Mouse (Mus musculus) Muller cell, postnatal 12 days (primary cell): ENCODE results near the gene Sh3rf1.
A peak's percentile ranks its signal among the peaks of the same experiment; 100 is the strongest.

Experiments
- DNase-seq: peaks from one replicate; pipeline ENCODE4 v3.0.0-alpha.2; 2015; ENCODE audit errors: inconsistent ontology term

The Sh3rf1 gene

DNA sequence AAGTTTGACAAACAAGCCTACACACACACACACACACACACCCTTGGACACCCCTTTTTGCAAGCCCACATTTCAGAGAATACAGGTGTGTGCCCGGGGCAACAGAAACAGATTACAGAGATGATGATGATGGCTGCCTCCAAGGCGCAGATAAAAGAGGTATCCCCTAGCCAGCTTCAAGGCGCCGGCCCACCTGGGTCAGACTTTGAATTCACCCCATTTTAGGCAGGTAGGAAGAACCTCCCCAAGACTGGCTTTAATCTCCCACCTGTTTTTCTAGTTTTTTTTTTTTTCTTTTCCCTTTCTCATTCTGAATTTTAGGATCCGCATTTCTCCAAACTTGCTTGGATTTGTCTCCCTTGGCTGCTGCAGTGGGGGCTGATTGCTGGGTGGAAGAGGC is 389 bp upstream of the Sh3rf1 start:
- peak; percentile 3 for DNase-seq

DNA sequence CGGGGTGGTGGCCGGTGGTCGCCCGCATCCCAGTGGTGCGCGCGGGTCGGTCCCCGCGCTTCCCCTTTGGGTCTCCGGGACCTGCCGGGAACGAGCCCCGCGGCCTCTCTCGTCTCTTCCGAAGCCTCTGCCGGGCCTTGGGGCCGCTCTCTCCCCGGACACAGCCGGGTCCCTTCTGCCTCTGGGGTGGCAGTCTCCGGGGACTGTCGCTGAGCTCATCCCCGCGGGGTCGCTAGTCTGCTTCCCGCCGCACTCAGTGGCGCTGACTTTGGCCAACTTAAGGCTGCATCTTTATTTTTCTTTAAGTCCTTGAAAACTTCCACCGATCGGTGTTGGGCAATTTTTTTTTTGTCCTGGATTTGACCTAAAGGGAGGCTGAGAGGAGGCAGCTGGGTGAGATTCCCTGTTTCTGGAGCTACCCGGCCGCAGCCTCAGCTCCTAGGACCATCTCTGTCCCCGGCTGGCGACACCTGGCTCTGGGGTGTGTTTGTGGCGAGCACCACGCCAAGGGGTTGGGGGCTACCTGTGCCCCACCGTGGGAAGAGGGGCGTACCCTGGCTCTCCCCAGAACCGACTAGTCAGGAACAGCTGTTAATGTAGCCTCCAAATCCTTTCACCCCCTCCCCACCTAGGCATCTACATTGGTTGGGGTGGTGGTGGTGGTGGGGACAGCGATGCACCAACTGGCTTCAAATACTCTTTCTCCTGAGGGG is 864 bp downstream of the Sh3rf1 start:
- DNase-seq = peak; percentile 66

DNA sequence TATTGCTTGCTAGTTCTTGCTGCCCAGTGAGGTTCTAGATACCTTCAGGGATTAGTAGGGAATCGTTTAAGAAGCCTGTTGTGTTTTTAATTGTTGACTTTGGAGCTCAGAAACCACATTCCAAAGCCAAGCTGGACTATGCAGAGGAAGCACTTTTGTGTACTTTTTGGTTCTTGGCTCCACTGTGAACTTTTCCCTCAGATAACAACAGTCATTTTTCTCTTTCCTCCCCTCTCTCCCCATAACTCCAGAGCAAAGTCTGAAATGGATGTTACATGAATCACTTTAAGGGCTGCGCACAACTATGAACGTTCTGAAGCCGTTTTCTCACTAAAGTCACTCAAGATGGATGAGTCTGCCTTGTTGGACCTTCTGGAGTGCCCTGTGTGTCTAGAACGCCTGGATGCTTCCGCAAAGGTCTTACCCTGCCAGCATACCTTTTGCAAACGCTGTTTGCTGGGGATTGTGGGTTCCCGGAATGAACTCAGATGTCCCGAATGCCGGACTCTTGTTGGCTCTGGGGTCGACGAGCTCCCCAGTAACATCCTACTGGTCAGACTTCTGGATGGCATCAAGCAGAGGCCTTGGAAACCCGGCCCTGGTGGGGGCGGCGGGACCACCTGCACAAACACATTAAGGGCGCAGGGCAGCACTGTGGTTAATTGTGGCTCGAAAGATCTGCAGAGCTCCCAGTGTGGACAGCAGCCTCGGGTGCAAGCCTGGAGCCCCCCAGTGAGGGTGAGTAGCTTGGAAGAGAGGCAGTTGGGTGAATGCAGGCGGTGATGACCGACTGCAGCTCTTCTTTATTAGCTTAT is 2.1 kb downstream of the Sh3rf1 start:
- peak; percentile 9 for DNase-seq

DNA sequence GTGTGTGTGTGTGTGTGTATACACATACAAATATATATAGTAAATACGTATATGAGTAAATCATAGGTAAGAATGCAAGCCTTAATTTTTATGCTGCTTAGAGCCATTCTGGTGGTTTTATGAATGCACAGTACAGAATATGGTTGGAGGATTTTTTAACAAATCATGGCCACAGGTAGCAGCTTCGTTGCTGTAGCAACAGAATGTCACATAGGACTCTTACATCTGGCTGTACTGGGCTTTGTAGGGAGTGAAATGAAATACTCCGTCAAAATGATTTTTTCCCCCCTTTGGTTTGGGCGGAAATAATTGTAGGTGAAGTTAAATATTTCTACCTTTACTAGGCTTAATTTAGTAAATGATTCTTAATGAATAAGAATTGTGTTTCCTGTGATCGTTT is 3.0 kb downstream of the Sh3rf1 start:
- no peak for DNase-seq

DNA sequence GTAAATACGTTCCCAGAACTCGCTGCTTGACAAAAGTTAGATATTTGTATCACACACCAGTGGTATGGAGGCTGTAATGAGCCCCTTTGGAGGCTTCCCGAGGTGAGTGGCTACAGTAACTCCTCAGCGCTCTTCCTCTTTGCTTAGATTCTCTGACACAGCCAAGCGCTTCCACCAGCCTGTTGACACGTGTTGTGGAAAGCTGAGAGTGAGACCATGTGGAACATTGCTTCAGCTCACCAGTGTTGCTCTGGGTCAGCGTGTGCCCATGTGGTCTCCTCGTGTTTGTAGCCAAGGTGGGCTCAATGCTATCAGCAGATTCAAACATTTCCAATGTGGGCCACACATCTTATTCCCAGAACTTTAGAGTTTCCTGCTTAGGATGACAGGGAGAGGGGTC is 5.0 kb downstream of the Sh3rf1 start:
- DNase-seq = no peak

DNA sequence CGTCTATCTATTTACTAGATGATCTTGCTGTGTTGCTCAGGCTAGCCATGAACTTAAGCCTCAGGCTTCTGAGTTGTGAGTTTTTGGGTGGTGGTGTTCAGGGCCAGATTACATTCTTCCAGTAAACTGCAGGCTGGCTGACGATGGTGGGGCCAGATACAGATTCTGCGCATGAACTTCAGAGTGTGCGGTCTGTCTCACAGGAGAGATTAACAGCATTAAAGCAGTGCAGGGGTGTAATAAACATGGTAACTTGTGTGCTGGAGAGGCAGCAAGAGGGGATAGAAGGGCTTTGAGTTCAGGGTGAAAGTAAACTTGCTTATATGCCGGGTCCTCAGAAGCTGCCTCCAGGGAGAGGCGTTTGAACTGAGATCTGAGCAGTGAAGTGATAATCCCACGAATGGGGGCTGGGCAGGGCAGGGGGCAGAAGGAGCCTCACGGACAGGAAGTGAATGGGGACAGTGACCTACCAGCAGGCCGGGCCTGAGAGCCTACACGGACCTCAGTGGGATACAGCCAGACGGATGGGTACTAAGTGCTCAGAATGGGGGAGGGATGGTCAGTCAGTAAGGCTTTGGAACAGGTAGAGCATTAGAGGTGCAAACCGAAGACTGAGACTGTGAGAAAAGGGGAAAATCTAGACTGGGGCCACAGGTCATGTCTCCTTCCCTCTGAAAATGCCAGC is 6.0 kb downstream of the Sh3rf1 start:
- no peak for DNase-seq

DNA sequence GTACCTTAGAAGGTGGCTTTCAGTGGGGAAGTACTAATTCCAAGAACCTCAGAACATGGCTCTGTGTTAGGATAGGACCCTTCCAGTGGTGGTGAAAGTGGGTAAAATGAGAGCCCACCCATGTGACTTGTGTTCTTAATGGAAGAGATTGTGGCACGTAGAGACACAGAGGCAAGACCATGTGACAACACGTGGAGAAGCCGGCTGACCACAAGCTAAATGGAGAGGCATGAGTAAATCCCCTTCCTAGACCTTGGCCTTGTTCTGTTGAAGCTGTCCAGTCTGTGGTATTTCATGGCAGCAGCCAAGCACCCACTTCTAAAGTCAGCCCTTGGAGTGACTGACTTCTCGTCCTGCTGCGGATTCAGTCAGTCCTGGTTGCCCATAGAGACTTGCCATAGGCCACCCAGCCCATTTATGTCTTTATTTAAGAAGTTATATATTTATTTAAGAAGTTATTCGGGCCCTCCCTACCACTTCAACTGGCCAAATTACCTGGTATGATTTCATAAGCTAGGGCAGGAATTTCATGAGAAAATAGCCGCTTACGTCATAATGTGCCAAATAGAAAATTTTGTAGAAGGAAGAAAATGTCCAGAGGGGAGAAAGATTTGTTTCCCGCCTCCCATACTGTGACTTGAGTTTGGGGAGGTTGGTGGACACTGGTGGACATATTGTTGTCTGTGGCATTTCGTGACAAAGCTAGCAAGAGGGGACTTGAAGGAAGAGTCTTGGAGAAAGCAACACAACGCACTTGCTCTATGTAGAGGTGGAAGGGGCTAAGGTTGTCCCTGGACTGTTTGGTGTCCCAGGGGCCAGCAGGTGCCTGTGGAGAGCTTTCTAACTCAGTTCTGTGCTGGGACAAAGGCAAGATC is 7.4 kb downstream of the Sh3rf1 start:
- no peak for DNase-seq

DNA sequence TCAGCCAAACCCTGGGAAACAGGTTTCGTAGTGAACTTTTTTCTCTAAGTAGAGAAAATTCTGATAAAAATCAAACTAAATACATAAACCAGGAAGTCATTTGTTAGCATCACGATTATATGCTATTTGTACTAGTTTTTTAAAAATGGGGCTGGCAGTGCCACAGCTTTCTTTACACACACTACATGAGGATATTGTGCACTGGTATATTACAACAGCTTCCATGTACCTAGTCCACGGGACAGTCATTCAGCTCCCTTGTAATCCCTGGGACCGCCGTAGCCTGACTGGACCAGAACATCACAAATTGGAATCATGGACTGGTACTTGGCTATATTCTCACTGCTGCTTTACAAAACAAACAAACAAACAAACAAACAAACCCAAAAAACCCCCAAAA is 11.8 kb downstream of the Sh3rf1 start:
- no peak for DNase-seq

DNA sequence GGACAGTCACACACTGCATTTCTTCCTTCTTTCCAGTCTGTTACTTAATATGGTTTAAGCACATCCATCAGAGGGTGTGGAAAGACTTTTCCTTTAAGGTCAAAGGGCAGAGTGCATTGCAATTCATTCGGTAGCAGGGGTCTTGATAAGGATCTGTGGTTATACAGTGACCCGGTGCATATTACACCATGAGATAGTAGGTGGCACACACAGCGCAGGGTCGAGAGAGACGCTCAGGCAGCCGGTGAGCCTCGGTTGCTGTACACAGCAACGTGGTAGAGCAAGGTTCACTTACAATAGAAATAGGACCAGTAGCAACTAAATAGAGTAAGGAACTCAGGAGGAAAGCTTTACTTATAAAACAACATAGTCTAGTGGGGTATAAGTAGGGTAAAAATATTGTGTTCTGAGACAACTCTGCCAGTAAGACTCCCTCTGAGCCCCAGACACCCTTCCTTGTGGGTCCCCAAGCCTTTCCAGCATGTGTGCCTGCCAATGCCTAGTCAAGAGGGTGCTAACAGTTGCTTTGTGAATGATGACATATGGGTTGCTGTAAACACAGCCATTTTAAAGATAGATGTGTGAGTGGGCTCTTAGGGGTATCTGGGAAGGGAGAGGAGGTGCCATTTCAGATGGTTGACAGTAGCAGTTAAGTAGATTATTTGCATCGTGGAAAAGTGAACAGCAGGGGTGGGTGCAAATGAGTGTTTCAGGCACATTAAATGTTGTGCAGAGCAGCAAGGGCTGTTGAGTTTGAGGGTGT is 13.0 kb downstream of the Sh3rf1 start:
- no peak for DNase-seq

DNA sequence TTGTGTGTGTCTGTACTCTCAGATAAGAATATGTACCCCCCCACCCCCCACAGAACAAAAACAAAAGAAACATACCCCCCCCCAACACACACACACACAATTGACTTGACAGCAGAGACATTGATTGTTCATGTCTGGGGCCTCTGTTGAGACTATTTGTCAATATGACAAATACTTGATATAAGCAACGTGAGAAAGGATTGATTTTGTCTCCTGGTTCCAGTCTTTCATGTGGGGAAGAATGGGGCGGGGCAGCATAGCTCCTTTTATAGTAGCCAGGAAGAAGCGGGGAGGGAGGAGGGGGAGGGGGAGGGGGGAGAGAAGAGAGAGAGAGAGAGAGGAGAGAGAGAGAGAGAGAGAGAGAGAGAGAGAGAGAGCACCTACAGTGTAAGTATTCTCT is 15.9 kb downstream of the Sh3rf1 start:
- no peak for DNase-seq

DNA sequence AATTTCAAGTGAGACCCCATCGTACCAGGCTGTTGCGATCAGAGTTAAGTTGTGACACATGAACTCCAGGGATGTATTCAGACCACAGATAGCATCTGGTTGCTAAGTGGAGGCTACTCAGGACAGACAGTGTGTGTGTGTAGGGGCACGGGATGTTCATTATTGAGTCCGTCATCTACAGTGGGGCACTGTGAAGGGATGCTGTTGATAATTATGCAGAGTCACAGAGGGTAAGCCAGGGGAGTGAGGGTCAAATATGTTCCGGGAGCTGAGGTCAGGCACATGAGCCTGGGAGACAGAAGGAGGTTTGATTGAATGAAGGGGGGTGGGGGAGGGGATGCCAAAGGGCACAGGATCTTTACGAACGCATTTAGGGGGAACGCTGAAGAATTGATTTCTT is 17.6 kb downstream of the Sh3rf1 start:
- no peak for DNase-seq

DNA sequence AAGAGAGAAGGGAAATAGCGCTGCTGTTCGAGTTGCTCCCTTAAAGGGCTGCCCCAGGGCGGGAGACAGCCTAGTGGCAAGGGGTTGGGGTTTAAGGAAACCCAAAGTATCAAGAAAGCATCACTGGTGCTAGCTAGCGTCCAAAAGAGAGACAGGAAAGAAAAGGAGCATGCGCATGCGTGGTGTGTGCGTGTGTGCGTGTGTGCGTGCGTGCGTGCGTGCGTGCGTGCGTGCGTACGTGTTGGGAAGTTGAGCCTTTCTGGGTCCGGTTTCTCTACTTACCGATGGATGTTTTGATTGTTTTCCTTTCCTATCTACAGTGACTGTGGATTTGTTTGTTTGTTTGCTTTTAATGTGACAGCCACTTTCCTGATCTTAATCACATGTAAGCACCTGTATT is 19.2 kb downstream of the Sh3rf1 start:
- no peak for DNase-seq

DNA sequence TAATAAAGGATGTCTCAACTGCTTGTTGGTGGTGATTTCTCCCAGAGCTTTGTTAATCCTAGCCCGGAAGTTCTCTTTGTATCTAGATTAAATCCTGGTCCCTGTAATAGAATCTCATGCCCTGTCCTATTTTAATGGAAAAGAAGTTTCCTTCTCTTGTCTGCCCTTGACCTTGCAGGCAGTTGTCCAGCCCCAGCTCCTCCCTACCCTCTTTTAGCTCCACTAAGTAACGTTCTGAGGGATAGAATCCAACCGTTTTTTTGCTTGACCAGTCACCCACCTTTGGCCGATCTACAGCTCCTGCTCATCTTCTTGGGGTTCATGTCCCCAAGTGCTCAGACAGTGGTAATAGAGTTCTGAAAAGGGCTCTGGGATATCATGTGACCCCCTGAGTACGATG is 19.8 kb downstream of the Sh3rf1 start:
- DNase-seq = no peak

DNA sequence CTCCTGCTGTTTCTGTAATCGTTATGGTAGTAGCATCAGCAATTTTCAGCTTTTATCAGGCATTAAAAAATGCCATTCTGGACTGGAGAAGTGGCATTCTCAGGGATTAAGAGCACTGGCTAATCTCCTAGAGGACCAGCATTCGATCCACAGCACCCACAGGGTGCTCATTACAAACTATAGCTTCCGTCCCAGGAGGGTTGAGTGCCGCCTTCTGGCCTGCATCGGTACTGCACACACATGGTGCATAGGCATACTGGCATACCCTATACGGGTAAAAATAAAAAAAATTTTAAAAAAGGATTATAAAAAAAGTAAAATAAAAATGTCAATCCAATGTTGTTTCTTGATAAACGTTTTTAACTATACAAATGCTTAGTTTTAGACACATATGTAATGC is 20.5 kb downstream of the Sh3rf1 start:
- DNase-seq = no peak

DNA sequence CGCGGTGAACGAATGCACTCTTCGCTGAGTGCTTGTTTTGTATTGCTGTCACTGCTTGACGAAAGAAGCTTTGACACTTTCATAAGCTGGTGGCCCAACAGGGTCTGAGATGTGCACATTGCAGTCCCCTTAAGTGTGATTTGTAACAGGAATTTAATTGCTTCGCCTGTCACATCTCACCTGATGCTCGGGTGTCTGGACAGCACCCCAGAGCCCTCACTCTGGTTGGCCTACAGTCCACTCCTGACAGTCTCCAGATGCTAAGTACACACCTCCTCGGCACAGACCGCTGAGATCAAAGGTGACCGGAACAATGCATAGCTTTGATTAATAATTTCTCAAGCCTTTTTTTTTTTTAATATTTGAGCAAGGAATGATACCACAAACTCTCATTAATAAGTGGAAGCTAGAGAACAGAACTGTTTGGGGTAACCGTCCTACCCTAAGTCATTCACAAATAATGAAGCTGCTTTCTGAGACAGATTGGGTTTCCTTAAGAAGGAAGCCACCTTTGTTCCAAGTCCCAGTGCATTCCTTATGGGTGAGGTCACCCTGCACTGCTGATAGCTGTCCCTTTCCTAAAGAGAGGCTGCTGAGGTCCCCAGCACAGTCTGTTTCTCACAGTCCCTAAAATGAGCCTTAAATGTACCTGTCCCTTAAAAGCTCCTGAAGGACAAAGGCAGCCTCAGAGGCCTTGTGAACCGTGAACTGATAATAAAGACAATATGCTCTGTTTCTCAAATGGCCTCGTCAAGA is 23.8 kb downstream of the Sh3rf1 start:
- peak; percentile 69 for DNase-seq

DNA sequence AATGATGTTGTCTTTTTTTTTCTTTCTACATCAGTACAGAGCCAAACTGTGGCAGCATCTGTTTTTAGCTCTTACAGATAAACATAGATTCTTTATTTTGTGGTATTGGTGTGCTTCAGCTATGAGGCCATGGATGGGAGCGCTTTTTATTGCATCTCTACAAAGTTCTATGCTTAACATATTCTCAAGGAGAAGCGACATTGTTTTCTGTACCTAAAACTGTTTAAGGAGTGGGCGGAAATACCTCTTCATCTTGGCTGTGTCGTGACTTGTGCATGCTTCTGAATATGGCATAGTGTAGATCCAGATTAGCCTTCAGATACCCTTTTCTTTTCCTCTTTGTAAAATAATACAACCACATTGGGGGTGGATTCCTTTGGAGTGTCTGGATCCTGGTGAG is 25.8 kb downstream of the Sh3rf1 start:
- DNase-seq = no peak

DNA sequence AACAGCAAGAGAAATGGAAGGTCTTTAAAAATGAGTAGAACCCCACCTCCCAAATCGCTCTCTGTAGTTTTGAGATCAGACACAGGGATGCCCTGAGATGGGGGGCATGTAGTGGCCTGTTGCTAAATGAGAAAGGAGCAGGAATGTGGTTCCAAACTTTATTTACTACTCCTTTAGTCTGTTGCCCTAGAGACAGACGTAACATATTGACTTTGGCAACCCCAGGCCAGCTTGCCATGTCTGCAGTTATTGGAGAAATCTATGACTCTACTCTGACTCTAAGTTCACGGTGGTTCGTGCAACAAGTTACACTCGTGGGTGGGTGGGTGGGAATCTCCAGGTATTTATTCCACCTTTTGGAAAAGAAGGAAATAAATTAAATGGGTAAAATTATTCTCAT is 30.5 kb downstream of the Sh3rf1 start:
- DNase-seq = no peak

DNA sequence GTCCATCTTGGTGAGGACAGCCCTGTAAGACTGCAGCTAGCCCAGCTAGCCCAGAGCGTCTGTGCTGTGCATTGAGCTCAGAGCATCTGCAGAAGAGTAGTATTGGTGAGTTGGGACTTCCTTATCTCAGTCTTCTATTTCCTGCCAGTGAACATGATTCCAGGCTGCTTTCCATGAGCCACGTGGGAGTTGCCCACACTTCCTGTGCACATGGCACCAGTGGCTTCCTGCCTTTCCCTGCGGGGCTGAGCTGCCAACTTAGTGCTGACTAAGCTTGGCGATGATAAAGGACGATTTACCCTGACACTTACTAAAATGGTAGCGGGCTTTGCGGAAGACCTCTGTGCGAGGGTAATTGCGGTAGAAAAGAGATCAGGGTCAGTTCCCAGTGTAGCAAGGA is 35.2 kb downstream of the Sh3rf1 start:
- no peak for DNase-seq

DNA sequence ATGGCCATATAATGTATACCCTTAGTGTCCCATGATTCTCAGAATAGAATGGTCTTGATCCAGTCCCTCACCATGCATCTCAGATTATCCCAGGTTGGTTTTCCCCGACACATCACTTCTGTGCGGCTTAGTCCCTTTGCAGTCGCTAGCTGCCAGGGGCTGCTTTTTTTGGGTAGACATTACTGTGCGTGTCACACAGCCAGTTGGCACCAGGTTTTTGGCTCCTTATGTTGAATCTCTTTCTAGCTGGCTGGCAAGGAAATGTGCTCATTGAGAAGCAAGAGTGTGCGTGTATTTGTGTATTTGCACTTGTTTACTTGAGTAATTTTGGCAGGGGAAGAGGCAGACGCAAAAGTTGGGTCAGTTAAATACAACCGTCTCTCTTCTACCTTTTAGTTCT is 35.9 kb downstream of the Sh3rf1 start:
- no peak for DNase-seq

DNA sequence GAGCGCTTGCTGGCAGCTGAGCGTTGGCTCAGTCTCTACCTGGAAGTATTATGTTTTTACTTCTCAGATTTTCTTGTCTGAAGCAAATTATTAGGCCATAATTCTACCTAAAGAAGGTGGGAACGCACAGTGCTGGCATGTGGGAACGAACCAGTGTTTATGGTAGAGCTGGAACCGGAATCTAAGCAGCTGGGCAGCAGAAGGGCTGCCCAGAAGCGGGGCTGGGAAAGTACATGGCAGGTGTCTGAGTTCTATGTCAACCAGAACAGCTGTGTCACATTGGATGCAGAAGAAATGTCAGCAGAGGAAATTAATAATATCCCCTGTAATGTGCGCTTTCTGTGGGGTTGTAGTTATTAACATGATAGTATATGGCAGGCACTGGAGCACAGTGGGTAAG is 36.9 kb downstream of the Sh3rf1 start:
- no peak for DNase-seq
